Mouse (Mus musculus) neural tube, embryonic 15.5 days (tissue): ENCODE measurements around the gene Itga6. TPM values are rescaled to one million over a fixed set of nuclear protein-coding genes. Genes with fewer than 3 reads are reported as not detected.

Experiments used
- ATAC-seq: fragments of 200-750 bp; cut with Nextera tagmentation; 2 replicates; pipeline ENCODE4 v1.8.0; 2017; ENCODE audit warnings: mild to moderate bottlenecking, moderate TSS enrichment, moderate library complexity; ENCODE audit not compliant: low FRiP score
- H3K27ac ChIP-seq: fragments of 300-500 bp; sonication (generic); replicated peaks from 2 replicates; pipeline ENCODE4 v1.5.1; 2015; ENCODE audit warnings: mild to moderate bottlenecking, inconsistent platforms
- H3K27me3 ChIP-seq: fragments of 300-500 bp; sonication (generic); replicated peaks from 2 replicates; pipeline ENCODE4 v1.6.1; 2015; ENCODE audit warnings: inconsistent platforms
- H3K36me3 ChIP-seq: fragments of 300-500 bp; sonication (generic); 2 replicates; pipeline ENCODE4 v1.6.1; 2015; ENCODE audit warnings: inconsistent platforms
- H3K4me1 ChIP-seq: fragments of 300-500 bp; sonication (generic); 2 replicates; pipeline ENCODE4 v1.6.1; 2015; ENCODE audit warnings: inconsistent platforms
- H3K4me2 ChIP-seq: fragments of 300-500 bp; sonication (generic); 2 replicates; pipeline ENCODE4 v1.6.1; 2015; ENCODE audit warnings: inconsistent platforms, mild to moderate bottlenecking, moderate library complexity
- H3K4me3 ChIP-seq: fragments of 300-500 bp; sonication (generic); replicated peaks from 2 replicates; pipeline ENCODE4 v1.5.1; 2015; ENCODE audit warnings: mild to moderate bottlenecking, inconsistent platforms
- H3K9ac ChIP-seq: fragments of 300-500 bp; sonication (generic); replicated peaks from 2 replicates; pipeline ENCODE4 v1.6.1; 2015; ENCODE audit warnings: mild to moderate bottlenecking, inconsistent platforms
- H3K9me3 ChIP-seq: fragments of 300-500 bp; sonication (generic); replicated peaks from 2 replicates; pipeline ENCODE4 v1.6.1; 2016; ENCODE audit warnings: inconsistent platforms
- WGBS: fragments of 180-500 bp; shearing (Covaris S2); methylation state at CpG from one replicate; pipeline ENCODE4 v1.1.7; 2015; ENCODE audit warnings: mixed read lengths; 5-methylcytosine and 5-hydroxymethylcytosine counted together
- polyA plus RNA-seq: library from polyadenylated mRNA; unstranded; fragments of >200 nt; fragmentation: Nextera tagmentation; extraction: Ambion mirVana; gene quantifications from 2 replicates; pipeline ENCODE4 v1.2.1, GENCODE M21; 2015

Itga6 gene
- polyA plus RNA-seq, 1 experiment from 2014 or later, result 23.1 TPM

- H3K27ac ChIP-seq, result peak overlapping the region; percentile 66
These were observed 42.4 kb downstream of the Itga6 start for GRCm38 (mm10) chr2:71787591-71788460.

GRCm38 (mm10) chr2:71790752-71791151, 45.3 kb downstream of the Itga6 start:
- Histone ChIP-seq H3K27me3 (0 out of 2 replicates have a peak, but pooled peaks cover 6% of the 10 kb centered on the region), H3K36me3 (no peaks in the 10 kb centered on the region), H3K4me3 (no peak overlapping the region), H3K9me3 (no peaks in the 10 kb centered on the region), H3K4me1 (peaks cover 20% of the 10 kb centered on the region), H3K4me2 (no peak overlapping the region), H3K27ac (no peak overlapping the region), H3K9ac (no peak overlapping the region)
- 89% methylated on average over 5 of the region's 5 CpGs for WGBS
- no peak for ATAC-seq

More at GRCm38 (mm10) chr2:71787591-71788460, 42.4 kb downstream of the Itga6 start:
- 3% methylated on average over 32 of the region's 32 CpGs for WGBS
- peak; percentile 39; the same call in 1 of the 2 replicates for ATAC-seq
- Histone ChIP-seq H3K9me3 (no peaks in the 10 kb centered on the region), H3K9ac (peak overlapping the region; percentile 59), H3K4me1 (peaks cover 17% of the 10 kb centered on the region; the same call in 1 of the 2 replicates), H3K27me3 (0 out of 2 replicates have a peak, but pooled peaks cover 6% of the 10 kb centered on the region), H3K4me3 (peak overlapping the region; percentile 59), H3K36me3 (no peaks in the 10 kb centered on the region), H3K4me2 (peak overlapping the region; percentile 99)

GRCm38 (mm10) chr2:71791203-71791602, 45.8 kb downstream of the Itga6 start:
- Histone ChIP-seq H3K4me1 (peaks cover 20% of the 10 kb centered on the region), H3K36me3 (no peaks in the 10 kb centered on the region), H3K4me3 (no peak overlapping the region), H3K4me2 (no peak overlapping the region), H3K9me3 (no peaks in the 10 kb centered on the region), H3K9ac (no peak overlapping the region), H3K27ac (no peak overlapping the region), H3K27me3 (0 out of 2 replicates have a peak, but pooled peaks cover 6% of the 10 kb centered on the region)
- no peak for ATAC-seq
- WGBS, result 91% methylated on average over 2 of the region's 2 CpGs

- H3K27ac ChIP-seq, result no peak overlapping the region
- WGBS, result 71% methylated on average over 6 of the region's 6 CpGs
These were observed 48.7 kb downstream of the Itga6 start for GRCm38 (mm10) chr2:71794139-71794538.

GRCm38 (mm10) chr2:71796787-71797186, 51.4 kb downstream of the Itga6 start:
- Histone ChIP-seq H3K4me2 (no peak overlapping the region), H3K4me1 (peaks cover 14% of the 10 kb centered on the region), H3K9ac (no peak overlapping the region), H3K27ac (no peak overlapping the region), H3K4me3 (no peak overlapping the region), H3K27me3 (no peaks in the 10 kb centered on the region), H3K36me3 (no peaks in the 10 kb centered on the region), H3K9me3 (no peaks in the 10 kb centered on the region)
- ATAC-seq, result no peak
- WGBS, result 78% methylated on average over 6 of the region's 6 CpGs

More at GRCm38 (mm10) chr2:71794139-71794538, 48.7 kb downstream of the Itga6 start:
- H3K36me3 ChIP-seq, result no peaks in the 10 kb centered on the region
- H3K4me3 ChIP-seq, result no peak overlapping the region
- no peak overlapping the region for H3K4me2 ChIP-seq
- no peaks in the 10 kb centered on the region for H3K9me3 ChIP-seq
- ATAC-seq, result no peak
- H3K4me1 ChIP-seq, result peaks cover 5% of the 10 kb centered on the region
- H3K9ac ChIP-seq, result no peak overlapping the region
- no peaks in the 10 kb centered on the region for H3K27me3 ChIP-seq

GRCm38 (mm10) chr2:71800798-71801197, 55.4 kb downstream of the Itga6 start:
- H3K4me3 ChIP-seq, result no peak overlapping the region
- H3K27me3 ChIP-seq, result no peaks in the 10 kb centered on the region
- no peak for ATAC-seq
- H3K27ac ChIP-seq, result no peak overlapping the region
- no peak overlapping the region for H3K4me2 ChIP-seq
- H3K36me3 ChIP-seq, result no peaks in the 10 kb centered on the region
- WGBS, result 35% methylated on average over 6 of the region's 6 CpGs
- peaks cover 11% of the 10 kb centered on the region; the same call in 1 of the 2 replicates for H3K4me1 ChIP-seq
- no peak overlapping the region for H3K9ac ChIP-seq
- no peaks in the 10 kb centered on the region for H3K9me3 ChIP-seq

- H3K27me3 ChIP-seq, result no peaks in the 10 kb centered on the region
- no peak overlapping the region for H3K9ac ChIP-seq
- peaks cover 11% of the 10 kb centered on the region; the same call in 1 of the 2 replicates for H3K4me1 ChIP-seq
- H3K36me3 ChIP-seq, result no peaks in the 10 kb centered on the region
- WGBS, result 70% methylated on average over 7 of the region's 7 CpGs
- no peak for ATAC-seq
- no peaks in the 10 kb centered on the region for H3K9me3 ChIP-seq
- H3K4me3 ChIP-seq, result no peak overlapping the region
- H3K4me2 ChIP-seq, result no peak overlapping the region
- H3K27ac ChIP-seq, result no peak overlapping the region
These were observed 56.3 kb downstream of the Itga6 start for GRCm38 (mm10) chr2:71801691-71802090.

GRCm38 (mm10) chr2:71802131-71802530, 56.7 kb downstream of the Itga6 start:
- ATAC-seq, result no peak
- no peak overlapping the region for H3K4me2 ChIP-seq
- WGBS, result 71% methylated on average over 4 of the region's 4 CpGs

GRCm38 (mm10) chr2:71805120-71805519, 59.7 kb downstream of the Itga6 start:
- Histone ChIP-seq H3K27me3 (no peaks in the 10 kb centered on the region), H3K36me3 (no peaks in the 10 kb centered on the region), H3K4me3 (no peak overlapping the region), H3K4me2 (no peak overlapping the region), H3K9ac (no peak overlapping the region), H3K9me3 (0 out of 2 replicates have a peak, but pooled peaks cover 2% of the 10 kb centered on the region), H3K4me1 (peaks cover 11% of the 10 kb centered on the region; the same call in 1 of the 2 replicates), H3K27ac (no peak overlapping the region)
- WGBS, result 88% methylated on average over 7 of the region's 7 CpGs
- no peak for ATAC-seq

More at GRCm38 (mm10) chr2:71802131-71802530, 56.7 kb downstream of the Itga6 start:
- H3K36me3 ChIP-seq, result no peaks in the 10 kb centered on the region
- H3K4me3 ChIP-seq, result no peak overlapping the region
- H3K4me1 ChIP-seq, result peaks cover 11% of the 10 kb centered on the region; the same call in 1 of the 2 replicates
- H3K9ac ChIP-seq, result no peak overlapping the region
- H3K27me3 ChIP-seq, result no peaks in the 10 kb centered on the region
- H3K9me3 ChIP-seq, result no peaks in the 10 kb centered on the region
- H3K27ac ChIP-seq, result no peak overlapping the region

GRCm38 (mm10) chr2:71805611-71806567, 60.5 kb downstream of the Itga6 start:
- Histone ChIP-seq H3K9me3 (0 out of 2 replicates have a peak, but pooled peaks cover 2% of the 10 kb centered on the region), H3K9ac (no peak overlapping the region), H3K27ac (no peak overlapping the region), H3K4me3 (no peak overlapping the region), H3K4me1 (peaks cover 8% of the 10 kb centered on the region; the same call in 1 of the 2 replicates), H3K27me3 (no peaks in the 10 kb centered on the region), H3K36me3 (no peaks in the 10 kb centered on the region), H3K4me2 (no peak overlapping the region)
- ATAC-seq, result no peak
- 77% methylated on average over 11 of the region's 11 CpGs for whole genome bisulfite sequencing

- Histone ChIP-seq H3K9ac (no peak overlapping the region), H3K4me1 (peaks cover 4% of the 10 kb centered on the region; the same call in 1 of the 2 replicates), H3K27ac (no peak overlapping the region), H3K4me2 (no peak overlapping the region), H3K36me3 (no peaks in the 10 kb centered on the region), H3K9me3 (0 out of 2 replicates have a peak, but pooled peaks cover 2% of the 10 kb centered on the region), H3K4me3 (no peak overlapping the region), H3K27me3 (0 out of 2 replicates have a peak, but pooled peaks cover 5% of the 10 kb centered on the region)
- WGBS, result 93% methylated on average over 10 of the region's 10 CpGs
- no peak for ATAC-seq
These were observed 64.0 kb downstream of the Itga6 start for GRCm38 (mm10) chr2:71809289-71809860.
